Mouse (Mus musculus) ES-Bruce4 (cell line): ENCODE measurements around the gene Klf5. TPM values are rescaled to one million over a fixed set of nuclear protein-coding genes. Genes with fewer than 3 reads are reported as not detected.
A peak's percentile ranks its signal among the peaks of the same experiment; 100 is the strongest.

Experiments
- H3K27ac ChIP-seq: 2 replicates; pipeline ENCODE4 v1.5.1; 2012; ENCODE audit warnings: low read length, inconsistent platforms; ENCODE audit not compliant: insufficient read depth
- H3K27me3 ChIP-seq: 2 replicates; pipeline ENCODE4 v1.6.1; 2012; ENCODE audit warnings: mild to moderate bottlenecking, low read length, inconsistent platforms; ENCODE audit not compliant: control insufficient read depth, poor library complexity, insufficient read depth, severe bottlenecking
- H3K36me3 ChIP-seq: 2 replicates; pipeline ENCODE4 v1.6.1; 2012; ENCODE audit warnings: inconsistent platforms, mild to moderate bottlenecking, low read length, moderate library complexity; ENCODE audit not compliant: control insufficient read depth, poor library complexity, insufficient read depth, severe bottlenecking
- H3K4me1 ChIP-seq: one replicate; pipeline ENCODE4 v1.8.1; 2011; ENCODE audit warnings: low read length; ENCODE audit not compliant: control insufficient read depth, insufficient read depth
- H3K4me3 ChIP-seq: 2 replicates; pipeline ENCODE4 v1.5.1; 2011; ENCODE audit warnings: low read depth, mild to moderate bottlenecking, low read length
- H3K9ac ChIP-seq: 2 replicates; pipeline ENCODE4 v1.6.1; 2012; ENCODE audit warnings: low read depth, mild to moderate bottlenecking, inconsistent platforms; ENCODE audit not compliant: poor library complexity, severe bottlenecking
- H3K9me3 ChIP-seq: replicated peaks from 2 replicates; pipeline ENCODE4 v1.6.1; 2012; ENCODE audit warnings: mild to moderate bottlenecking, low read length, inconsistent platforms; ENCODE audit not compliant: control insufficient read depth, poor library complexity, insufficient read depth, severe bottlenecking
- CTCF ChIP-seq: IDR thresholded peaks from one replicate; pipeline ENCODE4 v1.8.1; 2011; ENCODE audit warnings: low read depth, low read length
- EP300 ChIP-seq: IDR thresholded peaks from 2 replicates; pipeline ENCODE4 v1.6.1; 2011; ENCODE audit warnings: low read depth, low read length; ENCODE audit not compliant: insufficient read depth
- POLR2A ChIP-seq: IDR thresholded peaks from one replicate; pipeline ENCODE4 v1.8.1; 2011; ENCODE audit warnings: low read length; ENCODE audit not compliant: insufficient read depth
- polyA plus RNA-seq: library from polyadenylated mRNA; stranded (reverse); fragments of >200 nt; gene quantifications from 2 replicates; pipeline ENCODE4 v1.2.4, GENCODE M21; 2011; ENCODE audit warnings: low read depth; ENCODE audit not compliant: missing spikeins, insufficient read depth, insufficient read length

The Klf5 gene
- 122 and 125 TPM in 2 replicates for polyA plus RNA-seq

DNA sequence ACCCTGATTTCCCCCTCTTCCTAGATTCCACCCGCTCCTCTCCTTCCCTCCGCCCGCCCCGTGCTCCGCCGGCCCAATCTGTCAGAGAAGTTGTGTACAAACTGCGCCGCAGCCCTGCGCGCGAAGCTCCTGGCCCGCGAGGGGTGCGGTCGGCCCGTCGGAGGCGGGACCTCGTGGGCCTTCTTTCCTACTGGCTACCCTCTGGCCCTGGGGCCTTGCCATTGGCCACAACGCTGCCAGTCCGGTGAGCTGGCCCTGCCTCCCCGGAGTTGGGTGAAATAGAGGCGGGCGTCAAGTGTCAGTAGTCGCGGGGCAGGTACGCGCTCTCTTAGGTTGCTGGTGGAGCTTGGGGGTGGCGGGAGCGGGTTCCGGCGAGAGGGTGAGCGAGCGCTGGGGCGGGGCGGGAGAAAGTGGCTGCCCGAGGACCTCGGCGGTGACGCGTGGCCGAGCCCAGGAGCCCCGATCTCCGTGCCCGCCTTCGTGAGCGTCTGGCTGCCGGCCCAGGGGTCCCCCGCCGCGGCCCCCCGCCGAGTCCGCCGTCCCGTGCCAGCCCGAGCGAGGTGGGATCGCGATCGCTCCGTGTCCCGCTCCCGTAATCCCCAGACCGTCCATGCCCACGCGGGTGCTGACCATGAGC, at the start of gene Klf5:
TSS of gene Klf5 (plus strand) at position 307 of the 637 bp plus-strand sequence.
- Histone ChIP-seq H3K36me3 (peaks cover 33% of the 10 kb centered on the region), H3K9ac (peak within 1 kb of the TSS; percentile 98), H3K4me3 (peak within 1 kb of the TSS; percentile 100), H3K27me3 (no peaks in the 10 kb centered on the region), H3K9me3 (no peaks in the 10 kb centered on the region), H3K4me1 (peaks cover 2% of the 10 kb centered on the region), H3K27ac (0 out of 2 replicates have a peak within 1 kb of the TSS, but pooled peaks have one; percentile 46)
- TF ChIP-seq EP300 (no peak), CTCF (no peak), POLR2A (peak; percentile 38)

DNA sequence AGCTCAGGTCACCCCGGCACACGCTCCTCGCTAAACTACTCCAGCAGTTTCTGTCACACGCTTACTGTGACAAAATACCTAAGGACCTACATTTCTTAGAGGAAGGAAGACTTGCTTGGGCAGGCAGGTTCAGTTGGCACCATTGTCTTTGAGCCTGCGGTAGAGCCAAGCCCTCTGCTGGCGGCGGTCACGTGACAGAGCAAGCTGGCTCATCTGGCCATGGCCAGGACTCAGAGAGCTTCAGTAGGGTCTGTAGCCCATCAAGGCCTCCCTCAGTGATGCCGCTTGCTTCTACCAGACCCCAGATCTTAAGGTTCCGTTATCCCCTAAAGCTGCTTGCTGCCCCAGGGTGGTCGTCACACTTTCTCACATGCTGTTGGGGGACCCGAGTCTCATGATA, 36.5 kb upstream of the Klf5 start:
- Histone ChIP-seq H3K9ac (no peak overlapping the region), H3K27ac (no peak overlapping the region), H3K36me3 (no peaks in the 10 kb centered on the region), H3K4me1 (peaks cover 6% of the 10 kb centered on the region), H3K27me3 (no peaks in the 10 kb centered on the region), H3K4me3 (no peak overlapping the region), H3K9me3 (no peaks in the 10 kb centered on the region)
- TF ChIP-seq POLR2A = no peak
- TF ChIP-seq CTCF = no peak
- no peak for TF ChIP-seq EP300

DNA sequence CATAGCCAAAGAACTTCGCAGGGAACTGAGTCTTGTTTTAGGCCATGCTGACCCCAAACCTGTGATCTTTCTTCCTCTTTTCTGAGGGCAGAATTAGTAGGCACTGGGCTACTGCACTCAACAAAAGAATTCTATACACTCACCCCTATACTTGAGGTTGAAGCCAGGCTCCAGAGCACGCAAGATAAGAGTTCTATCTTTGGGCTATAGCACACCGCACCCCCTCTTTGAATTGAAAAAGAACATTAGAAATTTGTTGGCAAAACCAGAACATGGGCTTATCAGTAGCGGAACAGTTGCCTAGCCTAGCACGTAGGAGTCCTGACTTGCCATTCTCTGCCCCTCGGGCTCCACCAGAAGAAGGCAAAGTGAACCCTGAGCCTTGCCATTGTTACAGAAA, 34.7 kb upstream of the Klf5 start:
- Histone ChIP-seq H3K4me1 (peaks cover 6% of the 10 kb centered on the region), H3K27me3 (no peaks in the 10 kb centered on the region), H3K4me3 (no peak overlapping the region), H3K9me3 (no peaks in the 10 kb centered on the region), H3K27ac (no peak overlapping the region), H3K36me3 (no peaks in the 10 kb centered on the region), H3K9ac (no peak overlapping the region)
- TF ChIP-seq EP300 (no peak), POLR2A (no peak), CTCF (no peak)

DNA sequence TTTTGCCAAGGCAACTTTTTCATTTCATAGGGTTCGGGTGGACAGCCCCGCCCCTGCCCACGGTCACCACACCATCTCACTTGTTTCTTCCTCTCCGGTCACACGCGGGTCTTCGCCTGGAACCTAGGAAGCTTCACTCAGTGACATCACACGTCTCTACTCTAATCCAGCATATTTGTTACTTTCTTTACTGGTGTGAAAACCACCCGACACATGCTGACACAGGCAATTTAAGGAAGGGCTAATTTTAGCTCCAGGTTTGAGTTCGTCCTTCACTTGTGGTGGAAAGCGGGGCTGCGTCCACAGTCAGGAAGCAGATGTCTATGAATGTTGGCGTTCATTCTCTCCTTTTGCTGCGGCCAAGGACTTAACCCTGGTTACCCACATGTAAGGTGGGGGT, 32.7 kb upstream of the Klf5 start:
- H3K27me3 ChIP-seq = no peaks in the 10 kb centered on the region
- no peak overlapping the region for H3K9ac ChIP-seq
- H3K9me3 ChIP-seq = no peaks in the 10 kb centered on the region
- TF ChIP-seq CTCF (no peak), POLR2A (no peak), EP300 (no peak)
- H3K27ac ChIP-seq = no peak overlapping the region
- no peaks in the 10 kb centered on the region for H3K36me3 ChIP-seq
- no peak overlapping the region for H3K4me3 ChIP-seq
- H3K4me1 ChIP-seq = peaks cover 6% of the 10 kb centered on the region

DNA sequence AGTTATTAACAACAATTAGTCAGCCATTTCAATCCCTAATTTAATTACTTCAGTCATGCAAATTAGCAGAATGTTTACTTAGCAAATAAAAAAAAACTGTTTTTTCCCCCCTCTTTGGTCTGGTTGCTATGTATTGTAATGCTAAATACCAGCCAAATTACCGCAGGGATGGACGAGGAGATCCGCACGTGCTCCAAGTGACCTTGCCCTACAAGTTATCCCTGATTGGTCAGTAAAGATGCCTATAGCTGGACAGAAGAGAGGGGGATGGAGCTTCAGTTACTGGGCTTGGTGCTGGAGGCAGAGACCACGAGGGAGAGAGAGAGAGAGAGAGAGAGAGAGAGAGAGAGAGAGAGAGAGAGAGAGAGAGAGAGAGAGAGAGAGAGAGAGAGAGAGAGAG, 31.7 kb upstream of the Klf5 start:
- Histone ChIP-seq H3K27me3 (no peaks in the 10 kb centered on the region), H3K4me1 (peaks cover 6% of the 10 kb centered on the region), H3K9ac (no peak overlapping the region), H3K27ac (no peak overlapping the region), H3K9me3 (no peaks in the 10 kb centered on the region), H3K36me3 (no peaks in the 10 kb centered on the region), H3K4me3 (no peak overlapping the region)
- TF ChIP-seq POLR2A (no peak), EP300 (peak; percentile 87)

DNA sequence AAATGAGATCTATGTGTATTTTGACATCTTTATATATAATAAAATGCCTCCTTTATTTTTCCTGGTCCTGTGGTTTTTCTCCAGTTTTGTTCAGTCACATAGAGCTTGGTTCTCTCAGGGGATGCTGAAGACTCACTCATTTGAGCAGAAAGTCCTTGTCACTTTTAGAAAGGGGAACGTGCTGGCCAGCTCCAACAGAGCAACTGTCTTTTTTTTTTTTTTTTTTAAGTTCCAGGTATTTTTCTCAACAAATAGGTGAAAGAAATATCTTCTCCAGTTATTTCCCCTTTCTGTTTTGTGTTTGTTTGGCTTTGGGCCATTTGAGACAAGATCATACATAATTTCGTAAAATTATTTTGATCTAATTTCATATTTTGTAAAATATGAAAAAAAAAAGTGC, 24.4 kb upstream of the Klf5 start:
- Histone ChIP-seq H3K4me1 (no peaks in the 10 kb centered on the region), H3K9me3 (no peaks in the 10 kb centered on the region), H3K27ac (no peak overlapping the region), H3K4me3 (no peak overlapping the region), H3K9ac (no peak overlapping the region), H3K36me3 (no peaks in the 10 kb centered on the region), H3K27me3 (no peaks in the 10 kb centered on the region)
- TF ChIP-seq EP300 (no peak), POLR2A (no peak), CTCF (no peak)
